Mouse (Mus musculus): ENCODE measurements around the gene Umad1.
"Not testable (repeated sequence)": the region's sequence is repeated elsewhere in the genome, so short reads cannot be mapped to it uniquely, and the experiment has no call there.

Gene Umad1

GRCm38 (mm10) chr6:8316201-8316600 lies 57.1 kb downstream of the Umad1 start:
- no peak for DNase-seq

- DNase-seq: no peak
These were observed 60.5 kb downstream of the Umad1 start for GRCm38 (mm10) chr6:8319591-8319990.

GRCm38 (mm10) chr6:8331496-8331895 lies 72.4 kb downstream of the Umad1 start:
- DNase-seq: not testable (repeated sequence)

- no peak for DNase-seq
These were observed 74.3 kb downstream of the Umad1 start for GRCm38 (mm10) chr6:8333380-8333779.

GRCm38 (mm10) chr6:8336487-8337390 lies 77.7 kb downstream of the Umad1 start:
- DNase-seq: no peak

- DNase-seq: no peak
These were observed 80.4 kb downstream of the Umad1 start for GRCm38 (mm10) chr6:8339453-8339852.

- DNase-seq: no peak
These were observed 84.2 kb downstream of the Umad1 start for GRCm38 (mm10) chr6:8343271-8343670.

- DNase-seq: no peak
These were observed 86.2 kb downstream of the Umad1 start for GRCm38 (mm10) chr6:8345219-8345856.

- DNase-seq: no peak
These were observed 88.1 kb downstream of the Umad1 start for GRCm38 (mm10) chr6:8347154-8347553.

- DNase-seq: no peak
These were observed 89.3 kb downstream of the Umad1 start for GRCm38 (mm10) chr6:8348344-8348743.

- DNase-seq: no peak
These were observed 90.1 kb downstream of the Umad1 start for GRCm38 (mm10) chr6:8349060-8349670.

- DNase-seq: no peak
These were observed 92.4 kb downstream of the Umad1 start for GRCm38 (mm10) chr6:8351507-8351906.

- DNase-seq: peak; percentile 20
These were observed 93.6 kb downstream of the Umad1 start for GRCm38 (mm10) chr6:8352533-8353168.

GRCm38 (mm10) chr6:8353461-8353860 lies 94.4 kb downstream of the Umad1 start:
- DNase-seq: no peak

GRCm38 (mm10) chr6:8354846-8355245 lies 95.8 kb downstream of the Umad1 start:
- no peak for DNase-seq

- no peak for DNase-seq
These were observed 99.1 kb downstream of the Umad1 start for GRCm38 (mm10) chr6:8358232-8358631.

- DNase-seq: peak; percentile 83
These were observed 99.7 kb downstream of the Umad1 start for GRCm38 (mm10) chr6:8358782-8359181.

- DNase-seq: no peak
These were observed 101.7 kb downstream of the Umad1 start for GRCm38 (mm10) chr6:8360805-8361204.

- DNase-seq: peak; percentile 10
These were observed 105.1 kb downstream of the Umad1 start for GRCm38 (mm10) chr6:8364033-8364756.

GRCm38 (mm10) chr6:8364757-8365150 lies 105.7 kb downstream of the Umad1 start:
- DNase-seq: no peak

GRCm38 (mm10) chr6:8367675-8368074 lies 108.6 kb downstream of the Umad1 start:
- DNase-seq: no peak

GRCm38 (mm10) chr6:8368198-8368864 lies 109.2 kb downstream of the Umad1 start:
- no peak for DNase-seq
